Mouse (Mus musculus) E14TG2a.4 (cell line): Measurements from ENCODE around the gene Npnt.

Source experiments
- CTCF ChIP-seq: conservative IDR thresholded peaks from 2 replicates; pipeline ENCODE4 v1.5.1; 2014; ENCODE audit warnings: low read length
- NANOG ChIP-seq: IDR thresholded peaks from 2 replicates; pipeline ENCODE4 v1.6.1; 2014; ENCODE audit warnings: borderline replicate concordance, low read length, mixed read lengths

- TF ChIP-seq CTCF (no peak), NANOG (no peak)
These were observed 95.8 kb downstream of the Npnt start for GRCm38 (mm10) chr3:132854271-132854670.
